Mouse (Mus musculus): ENCODE measurements around the gene Methig1. TPM values are rescaled to one million over a fixed set of nuclear protein-coding genes. Genes with fewer than 3 reads are reported as not detected.
A peak's percentile ranks its signal among the peaks of the same experiment; 100 is the strongest.
"Not testable (repeated sequence)": the region's sequence is repeated elsewhere in the genome, so short reads cannot be mapped to it uniquely, and the experiment has no call there.

Gene Methig1
- polyA plus RNA-seq, 1 experiment from 2014 or later, result not detected

DNA sequence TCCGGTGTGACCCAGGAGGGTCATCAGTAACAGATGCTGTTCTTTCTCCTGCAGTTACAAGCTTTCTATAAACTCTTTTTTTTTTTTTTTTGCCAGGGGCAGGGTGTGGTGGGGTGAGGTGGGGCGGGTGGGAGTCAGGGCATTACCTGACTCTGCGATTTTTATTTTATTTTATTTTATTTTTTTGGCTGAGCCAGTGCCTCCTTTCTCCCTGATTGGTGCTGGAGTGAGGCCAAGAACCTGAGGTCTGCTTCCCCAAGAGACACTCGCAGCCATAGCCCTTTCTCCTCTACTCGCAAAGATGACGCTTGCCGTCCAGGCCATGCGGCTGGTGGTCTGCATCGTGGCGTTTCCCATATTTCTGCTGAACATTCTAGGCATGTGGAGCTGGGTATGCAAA is 18.3 kb upstream of the Methig1 start, which contains the start of gene Mettl7a3:
Gene Mettl7a3, plus strand, starts transcription at position 301 of the 400 bp plus-strand sequence.
- Histone ChIP-seq H3K4me3 (replicated peaks; ENCODE audit: low read length) (no peak within 1 kb of the TSS), H3K36me3 (ENCODE audit: control insufficient read depth, insufficient read depth) (no peaks in the 10 kb centered on the region), H3K27me3 (replicated peaks; ENCODE audit: control insufficient read depth, insufficient read depth, low read length) (no peaks in the 10 kb centered on the region), H3K4me1 (replicated peaks; ENCODE audit: control insufficient read depth, insufficient read depth, low read length) (no peaks in the 10 kb centered on the region), H3K9ac (replicated peaks; ENCODE audit: low read depth, low read length) (no peak within 1 kb of the TSS), H3K27ac (ENCODE audit: low read length) (no peak within 1 kb of the TSS), H3K4me2 (ENCODE audit: low read length) (no peak within 1 kb of the TSS), H3K9me3 (ENCODE audit: control insufficient read depth, low read length) (no peaks in the 10 kb centered on the region)
- ATAC-seq, result no peak
- WGBS, result 74% methylated on average over 10 of the region's 10 CpGs

DNA sequence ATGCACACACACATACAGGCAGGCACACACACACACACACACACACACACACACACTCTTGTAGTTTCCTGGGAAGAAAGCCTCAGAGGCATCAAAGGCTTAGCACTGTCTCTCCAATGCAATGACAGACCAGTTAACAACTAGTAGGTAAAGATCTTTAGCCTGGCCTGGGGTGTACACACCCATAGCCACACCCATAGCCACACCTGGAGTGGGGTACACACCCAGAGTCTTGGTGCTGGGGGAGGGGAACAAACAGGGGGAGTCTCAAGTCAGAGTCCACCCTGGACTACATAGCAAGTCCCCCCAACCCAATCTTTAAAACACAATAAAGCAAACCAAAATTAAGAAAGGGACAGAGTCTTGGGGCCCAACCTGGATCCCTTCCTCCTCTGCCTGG is 15.6 kb upstream of the Methig1 start:
- H3K27ac ChIP-seq (ENCODE audit: low read length); H3K9ac ChIP-seq (replicated peaks; ENCODE audit: low read depth, low read length); H3K36me3 ChIP-seq (ENCODE audit: control insufficient read depth, insufficient read depth); H3K4me1 ChIP-seq (replicated peaks; ENCODE audit: control insufficient read depth, insufficient read depth, low read length); H3K4me3 ChIP-seq (replicated peaks; ENCODE audit: low read length); ATAC-seq; H3K9me3 ChIP-seq (ENCODE audit: control insufficient read depth, low read length); H3K4me2 ChIP-seq (ENCODE audit: low read length); H3K27me3 ChIP-seq (replicated peaks; ENCODE audit: control insufficient read depth, insufficient read depth, low read length): not testable (repeated sequence)

DNA sequence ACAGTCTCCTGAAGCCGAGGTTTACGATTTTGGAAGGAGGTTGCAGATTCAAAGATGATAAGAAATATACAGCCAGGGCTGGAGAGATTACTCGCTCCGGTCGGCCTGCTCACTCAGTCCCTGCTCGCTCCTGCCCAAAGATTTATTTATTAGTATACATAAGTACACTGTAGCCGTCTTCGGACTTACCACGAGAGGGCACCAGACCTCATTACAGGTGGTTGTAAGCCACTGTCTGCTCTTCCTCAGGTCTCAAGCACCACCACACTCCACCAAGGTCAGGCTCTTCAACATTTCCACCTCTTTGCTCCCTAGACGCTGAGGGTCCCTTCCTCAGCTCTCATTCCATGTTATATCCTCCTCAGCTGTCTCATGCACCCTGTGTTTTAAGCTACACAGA is 15.1 kb upstream of the Methig1 start:
- not testable (repeated sequence) for H3K4me2 ChIP-seq (ENCODE audit: low read length); ATAC-seq; H3K9ac ChIP-seq (replicated peaks; ENCODE audit: low read depth, low read length); H3K4me3 ChIP-seq (replicated peaks; ENCODE audit: low read length); H3K9me3 ChIP-seq (ENCODE audit: control insufficient read depth, low read length); H3K4me1 ChIP-seq (replicated peaks; ENCODE audit: control insufficient read depth, insufficient read depth, low read length); H3K36me3 ChIP-seq (ENCODE audit: control insufficient read depth, insufficient read depth); H3K27me3 ChIP-seq (replicated peaks; ENCODE audit: control insufficient read depth, insufficient read depth, low read length); H3K27ac ChIP-seq (ENCODE audit: low read length)
- WGBS, result 22% methylated on average over 7 of the region's 10 CpGs

DNA sequence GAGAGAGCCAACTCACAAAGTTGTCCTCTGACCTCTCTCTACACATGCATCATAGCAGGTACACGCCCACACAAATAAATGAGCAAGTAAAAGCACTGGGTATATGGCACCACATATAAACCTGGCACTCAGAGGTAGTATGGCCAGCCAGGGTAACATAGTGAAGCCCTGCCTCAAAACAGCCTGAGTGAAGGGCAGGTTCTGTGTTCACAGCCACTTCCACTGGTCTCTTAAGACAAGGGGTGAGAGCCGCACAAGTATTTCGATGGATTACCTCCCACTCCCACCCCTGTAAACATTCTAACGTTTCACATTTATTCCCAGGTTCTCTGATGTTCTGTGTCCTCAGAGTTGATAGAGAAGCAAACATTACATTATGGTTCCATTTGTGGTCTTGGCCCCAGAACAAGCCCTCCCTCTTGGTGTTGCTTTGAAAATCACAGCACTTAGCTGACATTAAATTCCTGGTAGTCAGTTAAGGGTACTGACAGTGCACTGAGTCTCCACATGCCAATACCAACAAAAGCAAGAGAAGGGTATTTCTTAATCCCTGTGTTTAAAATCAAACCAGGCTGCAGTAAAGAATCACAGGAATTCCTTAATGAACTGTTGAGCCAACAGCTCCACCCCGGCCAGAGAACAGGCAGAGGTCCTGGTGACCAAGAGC is 11.5 kb upstream of the Methig1 start:
- H3K9ac ChIP-seq (replicated peaks; ENCODE audit: low read depth, low read length); H3K9me3 ChIP-seq (ENCODE audit: control insufficient read depth, low read length); H3K4me2 ChIP-seq (ENCODE audit: low read length); H3K36me3 ChIP-seq (ENCODE audit: control insufficient read depth, insufficient read depth); H3K27ac ChIP-seq (ENCODE audit: low read length); ATAC-seq; H3K27me3 ChIP-seq (replicated peaks; ENCODE audit: control insufficient read depth, insufficient read depth, low read length); H3K4me3 ChIP-seq (replicated peaks; ENCODE audit: low read length); H3K4me1 ChIP-seq (replicated peaks; ENCODE audit: control insufficient read depth, insufficient read depth, low read length): not testable (repeated sequence)
- WGBS, result 59% methylated on average over 4 of the region's 5 CpGs

DNA sequence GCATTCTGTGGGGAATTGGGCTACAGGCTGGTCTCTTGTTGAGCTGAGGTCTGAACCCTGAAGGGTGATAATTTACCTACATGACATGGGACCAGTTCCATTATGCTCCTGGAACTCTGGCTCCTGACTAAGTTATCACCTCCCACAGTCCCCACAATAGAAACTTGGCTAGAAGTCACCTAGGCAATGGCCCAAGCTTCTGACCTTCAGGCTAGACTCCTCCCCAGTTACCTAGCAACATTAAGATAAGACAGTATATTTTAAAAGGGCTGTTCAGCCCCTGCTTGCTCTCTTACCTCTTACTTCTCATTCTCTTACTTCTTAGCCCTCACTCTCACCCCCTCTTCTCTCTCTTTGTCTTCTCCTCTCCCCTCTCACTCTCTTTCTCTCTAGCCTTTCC is 7.5 kb upstream of the Methig1 start:
- Histone ChIP-seq H3K36me3 (ENCODE audit: control insufficient read depth, insufficient read depth) (no peaks in the 10 kb centered on the region), H3K4me3 (replicated peaks; ENCODE audit: low read length) (no peak overlapping the region), H3K4me2 (ENCODE audit: low read length) (no peak overlapping the region), H3K4me1 (replicated peaks; ENCODE audit: control insufficient read depth, insufficient read depth, low read length) (no peaks in the 10 kb centered on the region), H3K27ac (ENCODE audit: low read length) (no peak overlapping the region), H3K9me3 (ENCODE audit: control insufficient read depth, low read length) (no peaks in the 10 kb centered on the region), H3K27me3 (replicated peaks; ENCODE audit: control insufficient read depth, insufficient read depth, low read length) (no peaks in the 10 kb centered on the region), H3K9ac (replicated peaks; ENCODE audit: low read depth, low read length) (no peak overlapping the region)
- no peak for ATAC-seq

DNA sequence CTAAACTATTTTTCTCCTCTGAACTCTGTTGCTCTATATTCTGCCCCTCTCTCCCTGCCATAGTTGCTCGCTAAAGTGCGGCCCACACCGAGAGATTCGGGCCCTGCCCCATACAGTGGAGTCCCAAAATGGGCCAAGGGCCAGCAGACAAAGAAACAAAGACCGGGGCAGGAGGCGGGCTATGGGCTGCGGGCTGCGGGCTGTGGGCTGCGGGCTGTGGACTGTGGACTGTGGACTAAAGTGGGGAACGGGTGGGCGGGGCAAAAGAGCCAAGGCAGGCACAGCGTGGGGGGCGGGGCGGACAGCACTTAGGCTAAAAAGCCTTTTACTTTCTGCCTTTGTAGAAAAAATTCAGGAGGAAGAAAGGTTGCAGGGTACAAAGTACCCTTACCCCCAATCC is 6.2 kb upstream of the Methig1 start:
- Histone ChIP-seq H3K4me1 (replicated peaks; ENCODE audit: control insufficient read depth, insufficient read depth, low read length) (no peaks in the 10 kb centered on the region), H3K36me3 (ENCODE audit: control insufficient read depth, insufficient read depth) (no peaks in the 10 kb centered on the region), H3K4me2 (ENCODE audit: low read length) (no peak overlapping the region), H3K27me3 (replicated peaks; ENCODE audit: control insufficient read depth, insufficient read depth, low read length) (no peaks in the 10 kb centered on the region), H3K4me3 (replicated peaks; ENCODE audit: low read length) (no peak overlapping the region), H3K27ac (ENCODE audit: low read length) (no peak overlapping the region), H3K9me3 (ENCODE audit: control insufficient read depth, low read length) (no peaks in the 10 kb centered on the region), H3K9ac (replicated peaks; ENCODE audit: low read depth, low read length) (no peak overlapping the region)
- ATAC-seq, result 0 out of 2 replicates have a peak, but pooled peaks have one; percentile 31
- 41% methylated on average over 14 of the region's 14 CpGs for WGBS

DNA sequence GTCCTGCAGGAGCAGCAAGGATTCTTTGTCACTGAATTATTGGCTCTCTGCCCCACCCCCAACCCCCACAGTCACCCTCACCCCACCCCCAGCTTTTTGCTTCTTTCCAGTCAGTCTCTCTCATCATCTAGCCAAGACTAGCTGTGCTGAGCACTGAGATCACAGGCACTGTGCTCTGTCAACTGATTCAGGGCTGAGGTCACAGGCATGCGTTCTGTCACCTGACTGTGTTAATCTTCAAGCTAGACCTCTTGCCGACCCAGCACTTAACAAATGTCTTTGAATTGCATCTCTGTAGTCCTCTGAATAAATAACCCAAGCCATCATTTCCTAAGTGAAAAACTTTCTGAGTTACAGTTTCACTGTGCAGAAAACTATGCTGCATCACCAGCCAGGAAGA is 3.5 kb upstream of the Methig1 start:
- Histone ChIP-seq H3K4me3 (replicated peaks; ENCODE audit: low read length) (no peak overlapping the region), H3K4me2 (ENCODE audit: low read length) (no peak overlapping the region), H3K36me3 (ENCODE audit: control insufficient read depth, insufficient read depth) (no peaks in the 10 kb centered on the region), H3K4me1 (replicated peaks; ENCODE audit: control insufficient read depth, insufficient read depth, low read length) (no peaks in the 10 kb centered on the region), H3K27ac (ENCODE audit: low read length) (no peak overlapping the region), H3K9ac (replicated peaks; ENCODE audit: low read depth, low read length) (no peak overlapping the region), H3K27me3 (replicated peaks; ENCODE audit: control insufficient read depth, insufficient read depth, low read length) (no peaks in the 10 kb centered on the region), H3K9me3 (ENCODE audit: control insufficient read depth, low read length) (no peaks in the 10 kb centered on the region)
- no peak for ATAC-seq
- WGBS, result 50% methylated on average over 2 of the region's 2 CpGs

DNA sequence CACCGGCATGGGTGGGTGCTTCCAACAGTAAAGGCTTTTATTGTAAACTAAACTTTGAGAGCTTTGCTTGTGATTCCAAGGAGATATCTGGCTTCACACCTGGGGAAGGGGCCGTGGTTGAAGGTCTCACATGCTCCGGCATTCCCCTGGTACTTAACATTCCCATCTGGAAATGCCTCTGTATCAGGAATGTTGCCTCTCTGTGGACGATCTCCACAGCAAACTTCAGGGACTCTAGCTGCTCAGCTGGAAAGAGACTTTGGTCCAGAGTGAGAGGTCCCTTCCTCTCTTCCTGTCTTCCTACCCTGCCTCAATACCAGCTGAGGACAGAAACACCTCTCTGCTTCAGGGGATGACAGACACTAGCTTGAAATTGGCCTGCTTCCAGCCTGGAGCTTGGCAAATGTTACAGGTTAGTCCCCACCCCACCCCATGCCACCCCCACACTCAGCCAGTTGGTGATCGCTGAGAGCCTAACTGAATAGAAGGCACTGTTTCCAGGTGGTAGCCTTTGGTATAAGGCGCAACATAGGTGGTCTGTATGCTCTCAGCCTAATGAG is 1.4 kb upstream of the Methig1 start:
- Histone ChIP-seq H3K9me3 (ENCODE audit: control insufficient read depth, low read length) (no peaks in the 10 kb centered on the region), H3K4me1 (replicated peaks; ENCODE audit: control insufficient read depth, insufficient read depth, low read length) (no peaks in the 10 kb centered on the region), H3K4me2 (ENCODE audit: low read length) (no peak overlapping the region), H3K36me3 (ENCODE audit: control insufficient read depth, insufficient read depth) (no peaks in the 10 kb centered on the region), H3K4me3 (replicated peaks; ENCODE audit: low read length) (no peak overlapping the region), H3K27ac (ENCODE audit: low read length) (no peak overlapping the region), H3K27me3 (replicated peaks; ENCODE audit: control insufficient read depth, insufficient read depth, low read length) (no peaks in the 10 kb centered on the region), H3K9ac (replicated peaks; ENCODE audit: low read depth, low read length) (no peak overlapping the region)
- 82% methylated on average over 6 of the region's 6 CpGs for WGBS
- ATAC-seq, result no peak

DNA sequence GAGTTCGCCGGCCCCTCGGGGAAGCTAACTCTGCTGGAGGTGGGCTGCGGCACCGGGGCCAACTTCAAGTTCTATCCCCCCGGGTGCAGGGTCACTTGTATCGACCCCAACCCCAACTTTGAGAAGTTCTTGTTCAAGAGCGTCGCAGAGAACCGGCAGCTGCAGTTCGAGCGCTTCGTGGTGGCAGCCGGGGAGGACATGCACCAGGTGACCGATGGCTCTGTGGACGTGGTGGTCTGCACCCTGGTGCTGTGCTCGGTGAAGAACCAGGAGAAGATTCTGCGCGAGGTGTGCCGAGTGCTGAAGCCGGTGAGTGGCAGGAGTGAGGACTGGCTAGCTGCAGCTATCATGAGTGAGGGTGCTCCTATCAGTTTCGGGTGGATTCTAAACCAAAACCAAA is 450 bp downstream of the Methig1 start:
- WGBS, result 93% methylated on average over 11 of the region's 22 CpGs
- not testable (repeated sequence) for ATAC-seq; H3K27me3 ChIP-seq (replicated peaks; ENCODE audit: control insufficient read depth, insufficient read depth, low read length); H3K9me3 ChIP-seq (ENCODE audit: control insufficient read depth, low read length); H3K4me2 ChIP-seq (ENCODE audit: low read length); H3K9ac ChIP-seq (replicated peaks; ENCODE audit: low read depth, low read length); H3K36me3 ChIP-seq (ENCODE audit: control insufficient read depth, insufficient read depth); H3K4me1 ChIP-seq (replicated peaks; ENCODE audit: control insufficient read depth, insufficient read depth, low read length); H3K27ac ChIP-seq (ENCODE audit: low read length); H3K4me3 ChIP-seq (replicated peaks; ENCODE audit: low read length)

DNA sequence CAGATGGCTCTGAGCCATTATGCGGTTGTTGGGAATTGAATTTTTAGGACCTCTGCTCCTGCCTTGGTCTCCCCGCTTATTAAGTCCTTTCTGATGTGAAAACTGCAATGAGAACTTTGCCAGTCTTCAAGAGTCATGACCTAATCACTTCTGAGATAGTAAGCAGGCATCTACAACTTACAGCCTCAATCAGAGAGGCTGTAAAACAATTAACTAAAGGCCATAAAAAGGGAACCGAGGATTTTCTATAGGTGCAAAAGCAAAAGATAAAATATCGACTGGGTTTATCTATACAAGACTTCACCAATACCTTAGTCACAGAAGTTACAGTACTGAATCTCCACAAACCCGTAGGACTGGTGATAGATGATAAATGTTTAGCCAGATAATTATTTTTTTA is 2.9 kb downstream of the Methig1 start:
- Histone ChIP-seq H3K9ac (replicated peaks; ENCODE audit: low read depth, low read length) (no peak overlapping the region), H3K4me2 (ENCODE audit: low read length) (no peak overlapping the region), H3K27me3 (replicated peaks; ENCODE audit: control insufficient read depth, insufficient read depth, low read length) (no peaks in the 10 kb centered on the region), H3K4me1 (replicated peaks; ENCODE audit: control insufficient read depth, insufficient read depth, low read length) (no peaks in the 10 kb centered on the region), H3K4me3 (replicated peaks; ENCODE audit: low read length) (no peak overlapping the region), H3K27ac (ENCODE audit: low read length) (no peak overlapping the region), H3K9me3 (ENCODE audit: control insufficient read depth, low read length) (no peaks in the 10 kb centered on the region), H3K36me3 (ENCODE audit: control insufficient read depth, insufficient read depth) (no peaks in the 10 kb centered on the region)
- WGBS, result 89% methylated on average over 5 of the region's 5 CpGs
- no peak for ATAC-seq
